Mouse (Mus musculus): ENCODE data around the gene Dlg2. TPM values are rescaled to one million over a fixed set of nuclear protein-coding genes. Genes with fewer than 3 reads are reported as not detected.

Gene Dlg2
- polyA plus RNA-seq, 1 experiment: 7.6 TPM

DNA sequence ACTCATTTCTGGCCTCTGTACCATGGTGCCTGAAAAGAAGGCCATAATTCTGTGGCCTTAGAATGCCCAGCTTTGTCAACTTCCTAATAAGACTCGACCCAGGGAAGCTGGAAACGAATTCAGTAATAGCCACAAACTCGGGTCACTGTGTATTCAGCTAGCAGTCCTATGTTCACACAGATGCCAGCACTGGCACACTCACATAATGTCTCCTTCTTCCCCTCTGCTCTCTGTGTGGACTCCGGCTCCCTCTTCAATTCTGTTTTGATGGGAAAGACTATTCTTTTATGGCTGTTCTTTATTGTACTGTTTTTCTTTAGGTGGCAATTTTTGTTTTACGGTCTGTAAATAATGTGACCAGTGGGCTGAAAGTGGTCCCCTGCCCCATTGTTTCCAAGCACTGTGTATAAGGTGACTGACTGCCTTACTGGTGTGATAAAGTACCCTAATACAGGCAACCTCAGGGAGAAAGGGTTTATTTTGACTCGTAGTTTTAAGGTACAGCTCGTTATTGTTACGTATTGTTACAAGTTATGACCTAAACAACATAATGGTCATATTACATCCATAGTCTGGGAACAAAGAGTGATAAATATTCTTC, 1816.5 kb downstream of the Dlg2 start:
- Histone ChIP-seq H3K4me1 (ENCODE audit: control insufficient read depth, insufficient read depth, insufficient read length, low read length) (no peaks in the 10 kb centered on the region), H3K27ac (replicated peaks; ENCODE audit: low read depth, low read length) (no peak overlapping the region), H3K4me3 (ENCODE audit: insufficient read depth, low read depth, low read length) (no peak overlapping the region)

DNA sequence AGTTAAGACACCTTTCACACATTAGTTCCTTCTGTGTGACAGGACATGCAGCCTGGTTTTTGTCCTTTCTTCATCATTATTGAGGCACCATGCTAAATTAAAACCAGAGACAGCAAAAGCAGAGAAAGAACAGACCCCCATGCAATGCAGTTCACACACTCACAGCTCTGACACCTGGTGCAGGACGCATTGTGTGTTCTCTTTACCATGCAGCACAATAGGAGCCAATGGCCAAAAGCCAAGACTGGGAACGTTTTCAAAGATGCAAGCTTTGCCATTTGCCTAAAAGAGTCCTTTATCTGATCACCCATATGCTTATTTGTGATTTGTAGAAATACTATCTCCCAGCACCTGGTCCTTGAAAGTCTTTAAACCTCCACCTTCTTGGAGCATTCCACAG, 1824.6 kb downstream of the Dlg2 start:
- H3K27ac ChIP-seq (replicated peaks; ENCODE audit: low read depth, low read length): no peak overlapping the region
- no peaks in the 10 kb centered on the region for H3K4me1 ChIP-seq (ENCODE audit: control insufficient read depth, insufficient read depth, insufficient read length, low read length)
- H3K4me3 ChIP-seq (ENCODE audit: insufficient read depth, low read depth, low read length): no peak overlapping the region

- Histone ChIP-seq H3K4me1 (ENCODE audit: control insufficient read depth, insufficient read depth, insufficient read length, low read length) (no peaks in the 10 kb centered on the region), H3K4me3 (ENCODE audit: insufficient read depth, low read depth, low read length) (no peak overlapping the region), H3K27ac (replicated peaks; ENCODE audit: low read depth, low read length) (no peak overlapping the region)
Measured at GRCm38 (mm10) chr7:92307634-92308033, 1831.2 kb downstream of the Dlg2 start.

- Histone ChIP-seq H3K27ac (replicated peaks; ENCODE audit: low read depth, low read length) (no peak overlapping the region), H3K4me3 (ENCODE audit: insufficient read depth, low read depth, low read length) (no peak overlapping the region), H3K4me1 (ENCODE audit: control insufficient read depth, insufficient read depth, insufficient read length, low read length) (no peaks in the 10 kb centered on the region)
Measured at GRCm38 (mm10) chr7:92308168-92308567, 1831.7 kb downstream of the Dlg2 start.

GRCm38 (mm10) chr7:92316389-92316788, 1839.9 kb downstream of the Dlg2 start:
- Histone ChIP-seq H3K4me3 (ENCODE audit: insufficient read depth, low read depth, low read length) (no peak overlapping the region), H3K4me1 (ENCODE audit: control insufficient read depth, insufficient read depth, insufficient read length, low read length) (no peaks in the 10 kb centered on the region), H3K27ac (replicated peaks; ENCODE audit: low read depth, low read length) (no peak overlapping the region)

DNA sequence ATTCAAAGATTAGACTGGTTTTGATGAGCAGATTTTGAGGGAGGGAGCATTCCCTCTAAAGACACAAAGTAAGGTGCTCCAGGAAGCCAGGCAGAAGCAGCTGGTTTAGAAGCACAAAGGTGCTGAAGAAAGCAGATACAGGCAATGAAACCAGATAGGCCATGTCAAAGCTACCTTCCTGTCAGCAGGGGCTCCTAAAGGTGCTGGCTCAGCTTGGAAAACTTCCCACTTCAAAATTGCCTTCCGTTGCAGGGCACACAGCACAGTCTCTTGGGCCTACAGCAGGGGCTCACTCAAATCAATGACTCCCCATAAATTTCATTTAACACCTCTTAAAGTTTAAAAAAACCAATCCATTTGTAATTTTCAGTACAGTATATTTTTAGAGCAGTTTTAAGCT, 1843.0 kb downstream of the Dlg2 start:
- H3K4me1 ChIP-seq (ENCODE audit: control insufficient read depth, insufficient read depth, insufficient read length, low read length): no peaks in the 10 kb centered on the region
- no peak overlapping the region for H3K4me3 ChIP-seq (ENCODE audit: insufficient read depth, low read depth, low read length)
- no peak overlapping the region for H3K27ac ChIP-seq (replicated peaks; ENCODE audit: low read depth, low read length)

GRCm38 (mm10) chr7:92320181-92320580, 1843.7 kb downstream of the Dlg2 start:
- Histone ChIP-seq H3K27ac (replicated peaks; ENCODE audit: low read depth, low read length) (no peak overlapping the region), H3K4me1 (ENCODE audit: control insufficient read depth, insufficient read depth, insufficient read length, low read length) (no peaks in the 10 kb centered on the region), H3K4me3 (ENCODE audit: insufficient read depth, low read depth, low read length) (no peak overlapping the region)

GRCm38 (mm10) chr7:92321786-92322185, 1845.3 kb downstream of the Dlg2 start:
- H3K4me3 ChIP-seq (ENCODE audit: insufficient read depth, low read depth, low read length): no peak overlapping the region
- H3K4me1 ChIP-seq (ENCODE audit: control insufficient read depth, insufficient read depth, insufficient read length, low read length): no peaks in the 10 kb centered on the region
- no peak overlapping the region for H3K27ac ChIP-seq (replicated peaks; ENCODE audit: low read depth, low read length)

DNA sequence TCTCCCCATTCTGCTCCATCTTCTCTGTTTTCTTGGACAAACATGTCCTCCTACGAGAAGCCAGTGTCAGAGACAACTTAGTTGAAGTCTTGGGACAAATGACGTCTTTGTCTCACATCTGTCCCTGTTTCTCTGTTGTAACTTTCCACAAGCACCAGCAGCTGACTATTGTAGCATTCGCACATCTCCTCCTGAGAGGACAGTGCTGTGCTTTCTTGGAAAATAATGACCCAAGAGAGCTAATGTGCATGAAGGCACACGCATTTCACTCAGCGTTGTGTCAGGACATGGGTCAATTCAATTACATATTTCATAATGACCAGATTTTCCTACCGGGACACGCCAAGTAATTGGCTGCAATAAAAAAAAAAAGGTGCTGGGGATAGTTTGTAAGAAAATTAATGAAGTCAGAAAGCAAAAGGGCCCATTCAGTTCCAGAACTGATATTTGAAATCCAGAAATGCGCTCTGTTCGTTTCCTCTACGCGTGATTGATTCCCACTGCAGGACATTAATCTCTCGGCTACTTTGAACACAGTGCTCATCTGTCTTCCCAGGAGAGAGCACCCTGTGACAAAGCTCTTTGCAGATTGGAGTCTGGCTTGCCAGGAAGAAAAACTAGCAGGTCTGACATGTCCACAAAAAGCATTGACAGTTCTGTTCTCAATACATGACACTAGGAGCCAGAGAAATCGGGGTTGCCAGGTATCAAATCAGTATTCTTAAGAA, 1846.0 kb downstream of the Dlg2 start:
- no peak overlapping the region for H3K4me3 ChIP-seq (ENCODE audit: insufficient read depth, low read depth, low read length)
- no peaks in the 10 kb centered on the region for H3K4me1 ChIP-seq (ENCODE audit: control insufficient read depth, insufficient read depth, insufficient read length, low read length)
- no peak overlapping the region for H3K27ac ChIP-seq (replicated peaks; ENCODE audit: low read depth, low read length)

DNA sequence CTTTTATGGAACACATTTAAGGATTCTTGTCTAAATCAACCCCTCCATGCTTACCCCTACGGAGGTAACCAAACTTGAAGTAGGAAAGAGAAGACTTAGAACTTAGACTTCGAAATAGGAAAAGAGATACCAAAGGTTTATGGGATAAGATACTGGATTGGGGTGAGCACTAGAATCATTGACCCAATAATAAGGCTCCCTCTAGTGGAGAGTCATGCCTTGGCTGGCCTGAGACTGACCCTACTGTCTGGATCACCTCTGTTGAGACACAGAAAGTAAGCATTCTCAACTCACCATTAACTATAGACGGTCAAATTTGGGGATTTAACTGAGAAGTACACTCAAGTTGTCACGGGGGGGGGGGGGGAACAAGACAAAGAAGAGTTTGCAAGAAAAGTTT, 1847.2 kb downstream of the Dlg2 start:
- no peak overlapping the region for H3K4me3 ChIP-seq (ENCODE audit: insufficient read depth, low read depth, low read length)
- H3K27ac ChIP-seq (replicated peaks; ENCODE audit: low read depth, low read length): no peak overlapping the region
- no peaks in the 10 kb centered on the region for H3K4me1 ChIP-seq (ENCODE audit: control insufficient read depth, insufficient read depth, insufficient read length, low read length)

DNA sequence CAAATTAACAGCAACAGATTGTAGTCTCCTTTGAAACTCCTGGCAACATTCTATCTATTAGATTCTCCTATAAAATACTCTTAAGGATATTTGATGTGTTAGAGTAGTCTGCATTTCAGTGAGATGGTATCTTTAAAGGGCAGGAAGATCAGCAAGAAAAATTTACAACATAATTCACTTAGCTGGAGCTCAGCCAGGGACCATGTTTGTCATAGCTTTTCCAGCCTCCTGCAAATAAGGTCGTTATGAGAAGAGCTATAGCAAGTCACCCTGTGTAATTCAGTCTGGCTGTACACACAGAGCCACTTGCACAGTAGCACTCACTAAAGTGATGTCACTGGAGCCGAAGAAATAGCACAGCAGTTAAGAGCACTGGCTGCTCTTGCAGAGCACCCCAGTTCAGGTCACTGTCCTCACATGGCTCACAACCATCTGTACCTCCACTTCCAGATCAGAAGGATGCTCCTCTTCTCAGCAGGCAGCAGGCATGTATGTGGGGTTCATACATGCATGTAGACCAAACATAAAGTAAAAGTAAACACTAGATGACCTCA, 1850.9 kb downstream of the Dlg2 start:
- no peak overlapping the region for H3K4me3 ChIP-seq (ENCODE audit: insufficient read depth, low read depth, low read length)
- no peak overlapping the region for H3K27ac ChIP-seq (replicated peaks; ENCODE audit: low read depth, low read length)
- H3K4me1 ChIP-seq (ENCODE audit: control insufficient read depth, insufficient read depth, insufficient read length, low read length): no peaks in the 10 kb centered on the region

DNA sequence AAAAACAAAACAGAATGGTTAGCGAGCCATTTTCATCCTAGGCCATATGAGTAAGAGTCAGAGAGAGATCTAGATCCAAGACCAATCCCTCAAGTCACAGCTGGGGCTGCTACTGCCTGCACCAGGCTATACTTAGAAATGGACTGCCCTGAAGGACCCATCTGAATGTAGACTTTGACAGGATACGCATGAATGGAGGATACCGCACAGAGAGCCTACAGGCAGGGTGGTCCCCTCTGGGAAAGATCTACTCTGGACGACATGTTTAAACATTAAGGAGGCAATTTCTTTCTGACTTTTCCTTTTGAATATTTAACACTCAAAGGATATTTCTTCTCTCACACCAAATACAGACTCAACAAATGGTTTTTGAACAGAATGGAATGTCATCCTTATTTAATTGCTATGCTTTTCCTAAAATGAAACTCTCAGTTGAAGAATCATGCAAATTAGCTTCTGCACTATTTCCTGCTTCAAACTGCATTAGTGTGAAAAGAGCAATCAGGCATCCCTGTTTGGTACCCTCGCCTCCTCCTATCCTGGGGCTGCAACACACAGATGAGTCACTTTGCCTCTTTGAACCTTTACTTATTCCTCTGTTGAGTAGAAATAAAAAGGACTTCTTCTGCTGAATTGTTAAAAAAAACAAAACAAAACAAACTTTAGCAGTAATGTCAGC, 1856.9 kb downstream of the Dlg2 start:
- Histone ChIP-seq H3K27ac (replicated peaks; ENCODE audit: low read depth, low read length) (no peak overlapping the region), H3K4me3 (ENCODE audit: insufficient read depth, low read depth, low read length) (no peak overlapping the region), H3K4me1 (ENCODE audit: control insufficient read depth, insufficient read depth, insufficient read length, low read length) (no peaks in the 10 kb centered on the region)

GRCm38 (mm10) chr7:92356542-92356941, 1880.1 kb downstream of the Dlg2 start:
- no peak overlapping the region for H3K4me3 ChIP-seq (ENCODE audit: insufficient read depth, low read depth, low read length)
- no peaks in the 10 kb centered on the region for H3K4me1 ChIP-seq (ENCODE audit: control insufficient read depth, insufficient read depth, insufficient read length, low read length)
- no peak overlapping the region for H3K27ac ChIP-seq (replicated peaks; ENCODE audit: low read depth, low read length)

DNA sequence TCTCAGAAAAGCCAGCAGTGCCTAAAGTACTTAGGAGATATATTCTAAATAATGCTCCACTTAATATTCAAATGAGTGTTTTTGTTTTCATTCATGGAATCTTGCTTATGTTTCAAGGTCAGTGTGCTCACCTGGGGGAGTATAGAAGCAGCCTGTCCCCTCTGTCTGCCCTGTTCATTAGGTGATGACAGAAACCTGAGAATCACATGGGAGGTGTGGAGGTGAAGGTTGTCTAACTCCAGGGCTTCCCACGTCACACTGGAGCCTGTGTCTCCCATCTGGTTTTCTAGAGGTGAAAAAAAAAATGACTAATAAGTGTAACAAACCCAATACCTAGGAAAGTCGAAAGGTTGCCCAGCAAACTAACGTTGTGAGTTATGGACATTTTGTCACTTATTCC, 1886.9 kb downstream of the Dlg2 start:
- Histone ChIP-seq H3K4me3 (ENCODE audit: insufficient read depth, low read depth, low read length) (no peak overlapping the region), H3K4me1 (ENCODE audit: control insufficient read depth, insufficient read depth, insufficient read length, low read length) (no peaks in the 10 kb centered on the region), H3K27ac (replicated peaks; ENCODE audit: low read depth, low read length) (no peak overlapping the region)

DNA sequence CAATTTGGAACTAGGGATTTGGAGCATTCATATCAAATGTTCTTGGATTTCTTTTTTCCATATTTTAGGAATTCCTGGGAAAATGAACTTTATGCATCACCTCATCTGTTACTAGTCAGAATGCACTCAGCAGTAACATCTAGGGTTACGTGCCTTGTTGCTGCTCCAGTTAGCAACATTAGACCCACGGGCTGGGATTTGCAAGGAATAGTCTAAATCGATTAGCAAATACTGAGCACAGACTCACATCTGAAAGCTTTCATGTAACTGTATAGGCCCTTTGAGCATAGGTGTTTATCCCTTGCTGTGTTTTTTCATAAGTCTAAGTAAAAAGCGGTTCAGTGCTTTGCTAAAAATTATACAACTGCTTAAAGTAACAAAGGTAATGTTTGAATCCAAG, 1887.3 kb downstream of the Dlg2 start:
- H3K4me3 ChIP-seq (ENCODE audit: insufficient read depth, low read depth, low read length): no peak overlapping the region

More for the DNA sequence above, 1887.3 kb downstream of the Dlg2 start:
- Histone ChIP-seq H3K4me1 (ENCODE audit: control insufficient read depth, insufficient read depth, insufficient read length, low read length) (no peaks in the 10 kb centered on the region), H3K27ac (replicated peaks; ENCODE audit: low read depth, low read length) (no peak overlapping the region)
